Mouse (Mus musculus) G1E (cell line): ENCODE data around the gene B4galnt1.
A peak's percentile ranks its signal among the peaks of the same experiment; 100 is the strongest.

Source experiments
- CTCF ChIP-seq: IDR thresholded peaks from 2 replicates; pipeline ENCODE4 v1.5.1; 2012; ENCODE audit warnings: low read depth, low read length, inconsistent platforms, mixed read lengths
- GATA1 ChIP-seq: IDR thresholded peaks from 2 replicates; pipeline ENCODE4 v1.6.1; 2012; ENCODE audit warnings: borderline replicate concordance, low read length, inconsistent platforms, mixed read lengths
- TAL1 ChIP-seq: conservative IDR thresholded peaks from 2 replicates; pipeline ENCODE4 v1.6.1; 2012; ENCODE audit warnings: low read depth, low read length, inconsistent platforms, mixed read lengths

- TF ChIP-seq TAL1 (no peak), CTCF (peak; percentile 94), GATA1 (no peak)
These were observed 5.8 kb downstream of the B4galnt1 start for GRCm38 (mm10) chr10:127170837-127171272.
